Mouse (Mus musculus) liver, embryonic 12.5 days (tissue): ENCODE measurements around the gene Kalrn. TPM values are rescaled to one million over a fixed set of nuclear protein-coding genes. Genes with fewer than 3 reads are reported as not detected.
"Not testable (repeated sequence)": the region's sequence is repeated elsewhere in the genome, so short reads cannot be mapped to it uniquely, and the experiment has no call there.

Source experiments
- ATAC-seq: fragments of 200-750 bp; cut with Nextera tagmentation; 2 replicates; pipeline ENCODE4 v1.8.0; 2017; ENCODE audit warnings: moderate number of reproducible peaks, mild to moderate bottlenecking, moderate library complexity
- H3K27ac ChIP-seq: fragments of 300-500 bp; sonication (generic); 2 replicates; pipeline ENCODE4 v1.5.1; 2016; ENCODE audit warnings: mild to moderate bottlenecking
- H3K27me3 ChIP-seq: fragments of 300-500 bp; sonication (generic); replicated peaks from 2 replicates; pipeline ENCODE4 v1.6.1; 2016; ENCODE audit warnings: mild to moderate bottlenecking, moderate library complexity
- H3K36me3 ChIP-seq: fragments of 300-500 bp; sonication (generic); 2 replicates; pipeline ENCODE4 v1.6.1; 2016; ENCODE audit warnings: mild to moderate bottlenecking, moderate library complexity
- H3K4me1 ChIP-seq: fragments of 300-500 bp; sonication (generic); 2 replicates; pipeline ENCODE4 v1.6.1; 2016
- H3K4me2 ChIP-seq: fragments of 300-500 bp; sonication (generic); 2 replicates; pipeline ENCODE4 v1.6.1; 2016; ENCODE audit warnings: mild to moderate bottlenecking, moderate library complexity
- H3K4me3 ChIP-seq: fragments of 300-500 bp; sonication (generic); 2 replicates; pipeline ENCODE4 v1.5.1; 2016; ENCODE audit warnings: mild to moderate bottlenecking, moderate library complexity
- H3K9ac ChIP-seq: fragments of 300-500 bp; sonication (generic); 2 replicates; pipeline ENCODE4 v1.6.1; 2016; ENCODE audit warnings: mild to moderate bottlenecking, moderate library complexity
- H3K9me3 ChIP-seq: fragments of 300-500 bp; sonication (generic); replicated peaks from 2 replicates; pipeline ENCODE4 v1.6.1; 2016; ENCODE audit warnings: mild to moderate bottlenecking, moderate library complexity
- WGBS: fragments of 180-500 bp; shearing (Covaris S2); methylation state at CpG from one replicate; pipeline ENCODE4 v1.1.7; 2016; ENCODE audit not compliant: insufficient replicate concordance; 5-methylcytosine and 5-hydroxymethylcytosine counted together
- polyA plus RNA-seq: library from polyadenylated mRNA; unstranded; fragments of >200 nt; fragmentation: Nextera tagmentation; extraction: Ambion mirVana; gene quantifications from 2 replicates; pipeline ENCODE4 v1.2.1, GENCODE M21; 2016

The Kalrn gene
- polyA plus RNA-seq, 1 experiment from 2014 or later: 18.6 TPM

- Histone ChIP-seq H3K27ac (no peak overlapping the region), H3K36me3 (no peaks in the 10 kb centered on the region), H3K4me1 (no peaks in the 10 kb centered on the region), H3K9ac (no peak overlapping the region), H3K4me2 (no peak overlapping the region), H3K9me3 (no peaks in the 10 kb centered on the region), H3K27me3 (no peaks in the 10 kb centered on the region), H3K4me3 (no peak overlapping the region)
- no peak for ATAC-seq
- WGBS: 33% methylated on average over 3 of the region's 3 CpGs
These were observed 256.2 kb downstream of the Kalrn start for GRCm38 (mm10) chr16:34317110-34317509.

- no peaks in the 10 kb centered on the region for H3K36me3 ChIP-seq
- H3K9me3 ChIP-seq: no peaks in the 10 kb centered on the region
- ATAC-seq: no peak
- no peaks in the 10 kb centered on the region for H3K4me1 ChIP-seq
- WGBS: 60% methylated on average over 10 of the region's 10 CpGs
- no peak overlapping the region for H3K4me2 ChIP-seq
- no peak overlapping the region for H3K9ac ChIP-seq
- H3K27ac ChIP-seq: no peak overlapping the region
- H3K4me3 ChIP-seq: no peak overlapping the region
- no peaks in the 10 kb centered on the region for H3K27me3 ChIP-seq
These were observed 257.1 kb downstream of the Kalrn start for GRCm38 (mm10) chr16:34316253-34316652.

- no peaks in the 10 kb centered on the region for H3K4me1 ChIP-seq
- no peak overlapping the region for H3K27ac ChIP-seq
- no peak for ATAC-seq
- no peaks in the 10 kb centered on the region for H3K36me3 ChIP-seq
- H3K9me3 ChIP-seq: no peaks in the 10 kb centered on the region
- 78% methylated on average over 10 of the region's 10 CpGs for WGBS
- no peak overlapping the region for H3K9ac ChIP-seq
- H3K4me3 ChIP-seq: no peak overlapping the region
- H3K27me3 ChIP-seq: no peaks in the 10 kb centered on the region
- H3K4me2 ChIP-seq: no peak overlapping the region
These were observed 259.3 kb downstream of the Kalrn start for GRCm38 (mm10) chr16:34314071-34314470.

GRCm38 (mm10) chr16:34311577-34311976 lies 261.8 kb downstream of the Kalrn start:
- no peak overlapping the region for H3K4me2 ChIP-seq
- no peak overlapping the region for H3K9ac ChIP-seq
- no peak for ATAC-seq
- 75% methylated on average over 1 of the region's 1 CpGs for WGBS
- no peak overlapping the region for H3K27ac ChIP-seq
- H3K4me1 ChIP-seq: no peaks in the 10 kb centered on the region
- no peaks in the 10 kb centered on the region for H3K36me3 ChIP-seq
- H3K27me3 ChIP-seq: no peaks in the 10 kb centered on the region
- no peak overlapping the region for H3K4me3 ChIP-seq
- H3K9me3 ChIP-seq: no peaks in the 10 kb centered on the region

- ATAC-seq: no peak
- Histone ChIP-seq H3K27ac (no peak overlapping the region), H3K9ac (no peak overlapping the region), H3K36me3 (no peaks in the 10 kb centered on the region), H3K4me3 (no peak overlapping the region), H3K4me1 (no peaks in the 10 kb centered on the region), H3K9me3 (no peaks in the 10 kb centered on the region), H3K4me2 (no peak overlapping the region), H3K27me3 (no peaks in the 10 kb centered on the region)
- 74% methylated on average over 8 of the region's 8 CpGs for WGBS
These were observed 263.0 kb downstream of the Kalrn start for GRCm38 (mm10) chr16:34310363-34310762.

- no peak for ATAC-seq
- Histone ChIP-seq H3K9me3 (no peaks in the 10 kb centered on the region), H3K27ac (no peak overlapping the region), H3K27me3 (no peaks in the 10 kb centered on the region), H3K36me3 (no peaks in the 10 kb centered on the region), H3K9ac (no peak overlapping the region), H3K4me2 (no peak overlapping the region), H3K4me1 (no peaks in the 10 kb centered on the region), H3K4me3 (no peak overlapping the region)
- 65% methylated on average over 1 of the region's 1 CpGs for WGBS
These were observed 265.0 kb downstream of the Kalrn start for GRCm38 (mm10) chr16:34308324-34308723.

- Histone ChIP-seq H3K9ac (no peak overlapping the region), H3K36me3 (no peaks in the 10 kb centered on the region), H3K4me2 (no peak overlapping the region), H3K4me1 (no peaks in the 10 kb centered on the region), H3K4me3 (no peak overlapping the region), H3K27ac (no peak overlapping the region), H3K27me3 (no peaks in the 10 kb centered on the region), H3K9me3 (no peaks in the 10 kb centered on the region)
- no peak for ATAC-seq
- 69% methylated on average over 9 of the region's 9 CpGs for WGBS
These were observed 265.9 kb downstream of the Kalrn start for GRCm38 (mm10) chr16:34307458-34307857.

GRCm38 (mm10) chr16:34305586-34305985 lies 267.7 kb downstream of the Kalrn start:
- Histone ChIP-seq H3K36me3 (no peaks in the 10 kb centered on the region), H3K27ac (no peak overlapping the region), H3K9me3 (no peaks in the 10 kb centered on the region), H3K27me3 (no peaks in the 10 kb centered on the region), H3K4me1 (no peaks in the 10 kb centered on the region), H3K4me2 (no peak overlapping the region), H3K9ac (no peak overlapping the region), H3K4me3 (no peak overlapping the region)
- ATAC-seq: no peak
- 55% methylated on average over 4 of the region's 4 CpGs for WGBS

- not testable (repeated sequence) for H3K4me1 ChIP-seq, H3K9ac ChIP-seq, H3K9me3 ChIP-seq, H3K27me3 ChIP-seq, H3K4me2 ChIP-seq, H3K4me3 ChIP-seq, H3K36me3 ChIP-seq, ATAC-seq, H3K27ac ChIP-seq
- 48% methylated on average over 4 of the region's 4 CpGs for WGBS
These were observed 269.5 kb downstream of the Kalrn start for GRCm38 (mm10) chr16:34303818-34304217.

GRCm38 (mm10) chr16:34302503-34302902 lies 270.8 kb downstream of the Kalrn start:
- Histone ChIP-seq H3K9ac (no peak overlapping the region), H3K36me3 (no peaks in the 10 kb centered on the region), H3K4me3 (no peak overlapping the region), H3K4me2 (no peak overlapping the region), H3K4me1 (no peaks in the 10 kb centered on the region), H3K9me3 (no peaks in the 10 kb centered on the region), H3K27me3 (no peaks in the 10 kb centered on the region), H3K27ac (no peak overlapping the region)
- 64% methylated on average over 1 of the region's 1 CpGs for WGBS
- ATAC-seq: no peak

- no peak for ATAC-seq
- Histone ChIP-seq H3K27me3 (no peaks in the 10 kb centered on the region), H3K9ac (no peak overlapping the region), H3K4me3 (no peak overlapping the region), H3K27ac (no peak overlapping the region), H3K4me2 (no peak overlapping the region), H3K9me3 (no peaks in the 10 kb centered on the region), H3K36me3 (no peaks in the 10 kb centered on the region), H3K4me1 (no peaks in the 10 kb centered on the region)
- 62% methylated on average over 1 of the region's 1 CpGs for WGBS
These were observed 271.3 kb downstream of the Kalrn start for GRCm38 (mm10) chr16:34302063-34302462.

- Histone ChIP-seq H3K4me1 (no peaks in the 10 kb centered on the region), H3K27ac (no peak overlapping the region), H3K27me3 (no peaks in the 10 kb centered on the region), H3K4me3 (no peak overlapping the region), H3K4me2 (no peak overlapping the region), H3K36me3 (no peaks in the 10 kb centered on the region), H3K9ac (no peak overlapping the region), H3K9me3 (no peaks in the 10 kb centered on the region)
- 87% methylated on average over 2 of the region's 2 CpGs for WGBS
- no peak for ATAC-seq
These were observed 274.1 kb downstream of the Kalrn start for GRCm38 (mm10) chr16:34299226-34299625.

- ATAC-seq: no peak
- 66% methylated on average over 5 of the region's 5 CpGs for WGBS
- no peak overlapping the region for H3K4me3 ChIP-seq
- H3K4me2 ChIP-seq: no peak overlapping the region
- no peaks in the 10 kb centered on the region for H3K27me3 ChIP-seq
- H3K9me3 ChIP-seq: no peaks in the 10 kb centered on the region
- H3K36me3 ChIP-seq: no peaks in the 10 kb centered on the region
- no peaks in the 10 kb centered on the region for H3K4me1 ChIP-seq
- H3K27ac ChIP-seq: no peak overlapping the region
- no peak overlapping the region for H3K9ac ChIP-seq
These were observed 275.2 kb downstream of the Kalrn start for GRCm38 (mm10) chr16:34297911-34298682.
